Mouse (Mus musculus): Measurements from ENCODE around the gene Cables2.

DNA sequence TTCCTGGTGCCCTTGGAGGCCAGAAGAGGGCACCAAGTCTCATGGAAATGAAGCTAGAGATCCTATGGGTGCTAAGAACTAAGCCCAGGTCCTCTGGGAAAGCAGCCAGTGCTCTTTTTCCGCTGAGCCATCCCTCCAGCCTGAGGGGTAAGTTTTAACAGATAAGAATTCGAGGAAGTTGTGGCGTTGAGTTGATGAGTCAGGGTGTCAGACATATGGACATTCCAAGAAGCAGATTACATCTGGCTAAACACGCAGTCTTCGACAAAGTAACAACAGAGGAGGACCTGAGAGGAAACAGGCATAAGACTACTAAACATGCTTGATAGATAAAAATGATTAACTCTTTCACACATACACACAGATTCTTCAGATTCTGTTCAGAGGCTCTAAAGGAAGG lies 34.7 kb downstream of the Cables2 start:
- TF ChIP-seq CTCF (IDR thresholded peaks at IDR 0.05; ENCODE audit: low read depth): no peak
- TF ChIP-seq EP300 (IDR thresholded peaks at IDR 0.05; ENCODE audit: low read depth): no peak

Data from heart, postnatal 0 days (tissue).